Mouse (Mus musculus) ZHBTc4 (cell line): Measurements from ENCODE around the gene Ifit1bl2.
"Not testable (repeated sequence)": the region's sequence is repeated elsewhere in the genome, so short reads cannot be mapped to it uniquely, and the experiment has no call there.

Experiments
- DNase-seq: peaks from one replicate; pipeline ENCODE4 v3.0.0-alpha.2; 2011; ENCODE audit warnings: low read depth, low spot score

Ifit1bl2 gene

DNA sequence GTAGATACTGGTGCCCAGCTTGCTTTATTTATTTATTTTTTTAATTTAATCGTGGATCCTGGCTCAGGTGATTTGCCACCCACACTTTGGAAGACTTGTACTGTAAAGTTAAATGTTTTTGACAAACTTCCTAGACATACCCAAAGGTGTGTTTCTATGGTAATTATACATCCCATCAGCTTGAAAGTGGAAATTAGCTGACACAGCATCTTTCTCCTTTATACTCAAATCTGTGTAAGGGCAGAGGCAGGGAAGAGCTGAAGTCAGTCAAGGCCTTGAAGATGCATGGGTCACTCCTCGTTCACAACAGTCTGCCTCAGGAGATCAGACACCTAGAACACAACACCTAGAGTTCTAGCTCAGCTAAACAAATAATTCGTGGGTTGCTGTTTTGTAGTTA lies 30.4 kb downstream of the Ifit1bl2 start:
- not testable (repeated sequence) for DNase-seq

DNA sequence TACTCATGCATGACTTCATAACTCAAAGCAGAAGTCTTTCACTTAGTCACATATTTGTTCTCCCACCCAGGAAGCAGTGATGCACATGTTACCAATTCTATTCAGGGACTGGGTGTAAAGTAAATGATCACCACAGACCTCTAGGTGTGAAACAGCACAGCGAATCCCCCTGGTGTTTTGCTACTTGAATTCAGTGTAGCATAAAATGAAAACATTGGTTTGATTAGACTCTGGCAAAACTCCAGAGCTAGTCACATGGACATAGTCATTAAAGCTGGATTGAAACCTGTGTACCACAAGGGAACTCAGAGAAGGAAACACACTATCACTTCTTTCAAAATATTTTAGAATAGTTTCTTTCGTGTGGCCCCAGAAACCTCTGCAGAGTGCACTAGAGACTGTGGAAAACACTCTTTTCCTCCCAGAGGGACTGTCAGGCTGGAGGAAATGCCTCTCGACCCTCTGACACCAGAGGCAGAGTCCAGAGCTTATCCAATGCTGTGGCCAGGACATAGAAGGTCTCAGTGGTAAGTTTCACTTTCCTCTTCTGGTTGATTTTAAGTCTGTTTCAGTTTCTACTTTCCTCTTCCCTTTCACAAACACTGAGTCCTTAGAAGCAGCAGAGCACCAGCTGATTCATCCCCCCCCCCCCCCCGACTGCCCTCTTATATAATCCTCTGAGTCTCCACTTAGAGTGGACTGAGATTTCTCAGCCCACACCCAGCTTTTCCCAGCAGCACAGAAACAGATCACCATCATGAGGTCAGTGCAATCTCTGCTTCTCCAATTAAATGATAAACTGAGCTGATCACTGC lies 33.1 kb downstream of the Ifit1bl2 start, which contains the start of gene Ifit3b:
TSS of gene Ifit3b (plus strand) at position 734 of the 815 bp plus-strand sequence.
- not testable (repeated sequence) for DNase-seq

DNA sequence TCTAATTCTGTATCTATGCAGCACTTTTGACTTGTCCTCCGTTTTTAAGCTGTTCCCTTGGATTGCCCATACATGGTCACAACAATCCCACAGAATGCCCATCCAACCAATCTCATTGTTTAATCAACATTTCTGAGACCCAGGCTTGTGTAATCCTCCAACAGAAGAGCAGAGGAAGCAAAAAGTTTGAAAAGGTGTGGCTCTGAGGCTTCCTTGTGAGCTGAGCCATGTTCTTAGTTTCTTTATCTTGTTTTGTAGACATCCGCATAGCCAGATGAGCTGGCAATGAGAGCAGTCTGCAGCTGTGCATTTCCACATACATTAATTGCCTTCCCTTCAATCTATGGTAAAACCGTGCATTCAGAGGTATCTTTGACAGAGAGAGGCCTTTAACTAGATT lies 35.1 kb downstream of the Ifit1bl2 start:
- no peak for DNase-seq

DNA sequence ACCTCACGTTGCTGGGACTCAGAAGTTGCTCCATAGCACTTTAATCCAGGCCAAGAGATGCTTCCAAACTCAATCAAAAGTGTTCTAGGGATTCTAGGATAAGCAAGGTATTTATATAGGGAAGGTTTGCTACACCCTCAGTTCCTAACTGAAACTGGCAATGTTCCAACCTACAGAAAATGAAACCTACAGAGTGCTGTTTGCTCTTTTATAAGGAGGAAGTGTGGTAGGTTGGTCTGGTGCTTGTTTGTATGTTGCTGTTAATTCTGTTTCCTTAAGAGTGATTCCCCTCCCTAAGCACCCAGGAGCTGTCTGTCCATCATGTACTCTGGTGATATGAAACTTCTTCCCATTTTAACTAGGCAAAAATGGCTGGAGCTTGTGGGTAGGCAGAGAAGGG lies 38.7 kb downstream of the Ifit1bl2 start, which contains the start of gene Ifit1bl1:
TSS of gene Ifit1bl1 (minus strand) at position 69 of the 400 bp plus-strand sequence.
- DNase-seq = not testable (repeated sequence)

DNA sequence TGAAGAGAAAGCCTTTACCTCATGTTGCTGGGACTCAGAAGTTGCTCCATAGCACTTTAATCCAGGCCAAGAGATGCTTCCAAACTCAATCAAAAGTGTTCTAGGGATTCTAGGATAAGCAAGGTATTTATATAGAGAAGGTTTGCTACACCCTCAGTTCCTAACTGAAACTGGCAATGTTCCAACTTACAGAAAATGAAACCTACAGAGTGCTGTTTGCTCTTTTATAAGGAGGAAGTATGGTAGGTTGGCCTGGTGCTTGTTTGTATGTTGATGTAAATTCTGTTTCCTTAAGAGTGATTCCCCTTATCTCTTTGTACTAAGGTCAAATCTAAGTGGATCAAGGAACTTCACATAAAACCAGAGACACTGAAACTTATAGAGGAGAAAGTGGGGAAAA lies 41.3 kb downstream of the Ifit1bl2 start:
- not testable (repeated sequence) for DNase-seq

DNA sequence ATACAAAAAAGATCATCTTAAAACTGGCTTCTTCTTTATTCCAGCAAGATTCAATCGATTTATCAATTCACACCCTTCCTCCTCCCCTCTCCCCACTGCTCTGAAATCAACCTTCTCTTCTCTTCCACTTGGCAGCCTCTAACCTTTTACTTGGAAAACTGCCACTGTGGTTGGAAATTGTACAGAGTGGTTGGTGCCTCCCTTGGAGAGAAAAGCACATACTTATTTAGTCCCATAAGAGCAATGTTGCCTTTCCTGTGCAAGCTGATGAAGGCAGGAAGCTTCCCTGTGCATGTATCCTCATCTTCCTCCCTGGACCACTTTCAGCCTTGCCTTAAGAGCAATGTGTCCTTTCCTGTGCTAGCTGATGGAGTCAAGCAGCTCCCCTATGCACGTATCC lies 42.2 kb downstream of the Ifit1bl2 start:
- DNase-seq = no peak

DNA sequence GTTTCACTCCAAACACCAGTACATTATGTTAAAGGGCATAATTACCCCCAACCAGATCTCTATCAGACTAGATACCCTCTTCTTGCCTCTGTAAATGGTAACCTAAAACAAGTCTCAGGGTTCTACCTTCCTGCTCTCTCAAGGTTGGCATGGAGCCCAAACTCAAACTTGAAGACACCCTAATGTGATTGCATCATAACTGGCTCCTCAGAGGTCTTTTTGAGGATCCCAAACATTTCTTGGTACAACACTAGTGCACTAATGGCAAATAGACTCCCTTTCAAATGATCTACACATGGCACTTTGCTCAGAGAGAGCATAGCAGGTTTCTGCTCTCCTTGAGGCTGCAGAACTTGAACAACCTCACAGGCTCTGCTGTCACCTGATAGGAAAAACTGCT lies 43.7 kb downstream of the Ifit1bl2 start:
- no peak for DNase-seq

DNA sequence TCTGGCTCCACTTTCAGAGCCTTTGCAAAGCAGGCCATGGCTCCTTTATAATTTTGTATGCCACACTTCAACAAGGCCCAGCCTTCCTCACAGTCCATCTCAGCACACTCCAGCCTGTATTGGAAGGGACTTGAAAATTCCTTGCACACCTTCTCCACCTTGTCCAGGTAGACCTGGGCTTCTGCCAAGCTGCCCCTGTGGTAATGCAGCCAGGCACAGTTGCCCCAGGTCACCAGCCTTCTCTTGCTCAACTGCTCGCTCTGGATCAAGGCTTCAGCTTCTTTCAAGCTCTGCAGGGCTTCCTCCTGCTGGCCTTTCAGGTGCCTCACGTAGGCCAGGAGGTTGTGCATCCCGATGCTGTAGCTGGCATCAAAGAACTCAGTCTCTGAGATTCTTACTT lies 46.0 kb downstream of the Ifit1bl2 start:
- not testable (repeated sequence) for DNase-seq

DNA sequence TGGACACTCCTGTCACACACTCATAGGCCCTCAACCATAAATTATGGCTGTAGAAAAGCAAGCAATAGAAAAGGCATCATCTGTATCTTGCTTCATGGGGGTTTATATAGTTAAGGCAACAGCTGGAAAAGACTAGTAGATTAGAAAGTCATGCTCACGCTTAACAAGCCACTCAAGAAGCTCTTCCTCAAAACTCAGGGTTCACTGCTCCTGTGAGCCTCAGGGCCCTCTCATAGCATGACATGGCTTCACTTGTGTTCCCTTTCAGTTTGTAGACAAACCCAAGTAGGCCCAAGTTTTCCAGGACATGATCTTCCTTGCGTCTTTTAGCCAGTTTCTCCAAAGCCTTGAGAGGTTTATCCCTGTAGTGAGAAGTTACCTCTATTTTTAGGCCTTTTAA lies 47.1 kb downstream of the Ifit1bl2 start:
- DNase-seq = no peak

DNA sequence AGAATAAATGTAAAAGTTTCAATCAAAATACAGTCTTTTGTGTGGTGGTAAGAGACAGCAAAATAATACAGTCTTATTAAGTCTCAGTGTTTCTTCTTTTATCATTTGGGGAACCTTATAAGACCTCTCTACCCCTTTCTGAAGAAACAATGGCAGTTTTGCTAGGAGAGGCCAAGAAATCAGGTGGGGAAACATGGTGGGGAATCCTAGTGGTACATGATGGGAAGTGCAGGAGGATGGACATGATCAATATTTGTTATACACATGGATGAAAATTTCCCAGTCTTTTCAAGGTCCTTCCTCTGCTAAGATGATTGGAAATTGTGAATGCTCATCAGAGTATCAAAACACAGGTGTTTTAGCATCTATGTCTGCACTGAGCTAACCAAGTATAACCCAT lies 51.6 kb downstream of the Ifit1bl2 start:
- DNase-seq = no peak

DNA sequence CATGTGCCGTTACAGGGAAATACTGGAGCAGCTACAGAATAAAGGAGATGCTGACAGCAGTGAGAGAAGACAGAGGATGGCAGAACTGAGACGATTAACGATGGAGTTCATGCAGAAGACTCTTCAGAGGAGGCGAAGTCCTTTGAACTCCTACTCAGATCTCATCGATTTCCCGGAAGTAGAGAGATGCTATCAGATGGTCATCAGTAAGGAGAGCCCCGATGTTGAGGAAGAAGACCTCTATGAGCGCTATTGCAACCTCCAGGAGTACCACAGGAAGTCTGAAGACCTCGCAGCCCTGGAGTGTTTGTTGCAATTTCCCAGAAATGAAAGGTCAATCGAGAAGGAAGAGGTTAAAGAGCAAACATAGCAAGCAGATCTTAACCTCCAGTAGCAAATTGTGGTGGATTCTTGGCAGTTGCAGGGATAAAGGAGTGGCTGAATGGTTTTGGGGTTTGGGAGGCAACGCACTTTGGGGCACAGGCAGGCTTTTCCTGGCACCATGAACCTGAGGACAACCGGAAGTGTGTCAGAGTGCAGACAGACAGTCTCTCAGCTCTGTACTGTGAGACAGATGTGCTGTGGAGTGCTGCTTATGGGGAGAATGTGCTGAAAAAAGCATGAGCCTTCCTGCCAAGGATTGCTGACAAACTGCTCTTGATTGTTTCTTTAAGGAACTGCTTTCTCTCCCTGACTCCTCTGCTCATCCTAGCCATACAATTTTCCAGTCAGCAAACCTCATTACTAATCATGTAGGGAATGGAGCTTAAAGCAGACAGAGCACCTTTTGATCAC lies 52.4 kb downstream of the Ifit1bl2 start:
- DNase-seq = not testable (repeated sequence)

DNA sequence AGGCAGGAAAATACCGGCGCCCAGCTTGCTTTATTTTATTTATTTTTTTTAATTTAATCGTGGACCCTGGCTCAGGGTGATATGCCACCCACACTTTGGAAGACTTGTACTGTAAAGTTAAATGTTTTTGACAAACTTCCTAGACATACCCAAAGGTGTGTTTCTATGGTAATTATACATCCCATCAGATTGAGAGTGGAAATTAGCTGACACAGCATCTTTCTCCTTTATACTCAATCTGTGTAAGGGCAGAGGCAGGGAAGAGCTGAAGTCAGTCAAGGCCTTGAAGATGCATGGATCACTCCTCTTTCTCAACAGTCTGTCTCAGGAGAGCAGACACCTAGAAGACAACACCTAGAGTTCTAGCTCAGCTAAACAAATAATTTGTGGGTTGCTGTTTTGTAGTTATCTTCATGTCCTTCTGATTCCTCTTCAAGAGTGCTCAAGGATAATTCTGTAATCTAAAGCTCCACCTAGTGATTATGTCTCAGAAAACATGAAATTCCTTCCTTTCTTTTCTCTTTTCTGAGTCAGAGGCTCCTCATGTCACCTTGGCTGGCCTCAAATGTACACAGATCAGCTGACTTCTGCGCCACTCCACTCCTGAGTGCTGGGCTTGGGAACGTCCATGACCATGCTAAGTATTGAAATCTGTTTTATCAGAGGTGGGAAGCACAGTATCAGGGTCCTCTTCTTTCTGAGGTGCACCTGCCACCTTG lies 54.6 kb downstream of the Ifit1bl2 start:
- not testable (repeated sequence) for DNase-seq

DNA sequence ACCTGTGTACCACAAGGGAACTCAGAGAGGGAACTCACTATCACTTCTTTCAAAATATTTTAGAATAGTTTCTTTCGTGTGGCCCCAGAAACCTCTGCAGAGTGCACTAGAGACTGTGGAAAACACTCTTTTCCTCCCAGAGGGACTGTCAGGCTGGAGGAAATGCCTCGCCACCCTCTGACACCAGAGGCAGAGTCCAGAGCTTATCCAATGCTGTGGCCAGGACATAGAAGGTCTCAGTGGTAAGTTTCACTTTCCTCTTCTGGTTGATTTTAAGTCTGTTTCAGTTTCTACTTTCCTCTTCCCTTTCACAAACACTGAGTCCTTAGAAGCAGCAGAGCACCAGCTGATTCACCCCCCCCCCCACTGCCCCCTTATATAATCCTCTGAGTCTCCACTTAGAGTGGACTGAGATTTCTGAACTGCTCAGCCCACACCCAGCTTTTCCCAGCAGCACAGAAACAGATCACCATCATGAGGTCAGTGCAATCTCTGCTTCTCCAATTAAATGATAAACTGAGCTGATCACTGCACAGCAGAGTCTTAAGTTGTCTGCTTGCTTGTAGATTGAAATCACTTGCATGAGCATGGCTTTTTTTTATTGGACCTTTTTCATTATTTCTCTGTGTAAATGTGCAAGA lies 57.3 kb downstream of the Ifit1bl2 start, which contains the start of gene Ifit3:
TSS of gene Ifit3 (plus strand) at position 406 of the 641 bp plus-strand sequence.
- not testable (repeated sequence) for DNase-seq

DNA sequence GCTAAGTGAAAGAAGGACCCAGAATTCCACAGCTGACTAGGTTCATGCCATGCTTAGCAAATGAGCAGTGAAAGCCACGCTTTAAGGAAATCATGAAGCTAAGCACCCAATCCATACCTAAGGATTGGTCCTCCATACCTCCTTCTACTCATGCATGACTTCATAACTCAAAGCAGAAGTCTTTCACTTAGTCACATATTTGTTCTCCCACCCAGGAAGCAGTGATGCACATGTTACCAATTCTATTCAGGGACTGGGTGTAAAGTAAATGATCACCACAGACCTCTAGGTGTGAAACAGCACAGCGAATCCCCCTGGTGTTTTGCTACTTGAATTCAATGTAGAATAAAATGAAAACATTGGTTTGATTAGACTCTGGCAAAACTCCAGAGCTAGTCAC lies 57.8 kb downstream of the Ifit1bl2 start:
- DNase-seq = not testable (repeated sequence)

DNA sequence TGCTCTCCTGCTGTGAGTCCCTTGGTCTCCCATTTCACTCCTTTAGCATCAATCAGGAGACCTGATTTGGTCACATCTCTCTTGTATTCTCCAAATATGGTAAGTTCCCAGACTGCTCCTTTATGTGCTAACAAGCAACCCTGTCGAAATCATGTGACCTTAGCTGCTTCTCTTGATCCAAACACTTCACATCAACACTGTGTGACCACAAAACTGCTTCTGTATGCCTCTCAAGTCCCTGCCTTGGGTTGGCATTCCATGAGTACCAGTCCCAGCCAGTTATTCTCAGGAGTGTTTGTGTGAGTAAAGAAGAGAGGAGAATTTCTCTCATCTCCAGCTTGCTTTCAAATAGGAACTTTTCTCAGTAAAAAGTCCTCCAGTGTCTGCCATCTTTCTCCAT lies 63.4 kb downstream of the Ifit1bl2 start:
- DNase-seq = no peak

DNA sequence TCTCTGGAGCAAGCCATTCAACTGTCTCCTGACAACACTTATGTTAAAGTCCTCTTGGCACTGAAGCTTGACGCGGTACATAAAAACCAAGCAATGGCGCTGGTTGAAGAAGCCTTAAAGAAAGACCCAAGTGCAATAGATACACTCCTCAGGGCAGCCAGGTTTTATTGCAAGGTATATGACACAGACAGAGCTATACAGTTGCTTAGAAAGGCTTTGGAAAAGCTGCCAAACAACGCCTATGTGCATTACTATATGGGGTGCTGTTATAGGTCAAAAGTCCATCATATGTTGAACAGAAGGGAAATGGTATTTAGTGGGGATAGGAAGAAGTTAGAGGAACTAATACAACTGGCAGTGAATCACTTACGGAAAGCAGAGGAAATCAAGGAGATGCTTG lies 66.9 kb downstream of the Ifit1bl2 start:
- no peak for DNase-seq

DNA sequence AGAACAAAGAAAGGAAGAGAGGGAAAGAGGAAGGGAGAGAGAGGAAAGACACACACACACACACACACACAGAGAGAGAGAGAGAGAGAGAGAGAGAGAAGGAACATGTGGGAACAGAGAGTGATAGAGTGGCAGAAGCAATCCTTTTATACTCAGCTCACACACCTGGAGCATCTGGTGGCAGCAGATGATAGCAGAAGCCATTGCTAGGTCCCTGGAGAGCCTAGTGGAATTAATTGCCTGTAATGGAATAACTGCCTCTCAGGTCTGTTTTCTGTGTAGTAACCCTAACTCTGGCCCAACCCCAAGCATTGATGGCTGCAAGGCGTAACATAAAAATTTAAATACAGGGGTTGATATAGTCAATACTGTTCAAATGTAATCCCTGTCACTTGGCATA lies 69.5 kb downstream of the Ifit1bl2 start:
- no peak for DNase-seq

DNA sequence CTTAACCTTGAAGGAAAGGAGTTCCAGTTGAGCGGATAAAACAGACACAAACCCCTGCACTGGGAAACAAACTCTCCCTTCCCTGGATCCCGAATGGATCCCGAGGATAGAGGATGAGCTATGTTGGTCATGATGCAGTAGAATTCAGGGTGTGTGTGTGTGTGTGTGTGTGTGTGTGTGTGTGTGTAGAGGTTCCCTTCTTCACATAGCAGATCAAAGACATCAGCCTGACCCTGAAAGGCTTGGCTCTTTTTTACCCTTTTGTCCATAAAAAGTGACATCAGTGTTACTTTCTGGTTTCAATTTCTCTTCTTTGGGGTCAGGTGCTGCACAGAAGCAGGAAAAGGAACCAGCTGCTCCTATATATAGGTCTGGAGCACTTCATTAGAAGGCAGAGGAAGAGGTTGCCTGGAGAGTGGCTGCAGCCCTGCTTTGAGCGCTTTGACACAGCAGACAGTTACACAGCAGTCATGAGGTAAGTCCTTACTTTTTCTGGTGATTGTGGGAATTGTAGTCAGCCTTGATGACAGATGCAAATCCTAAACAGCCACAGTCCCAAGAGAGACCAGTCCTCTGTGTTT lies 70.6 kb downstream of the Ifit1bl2 start:
- no peak for DNase-seq

DNA sequence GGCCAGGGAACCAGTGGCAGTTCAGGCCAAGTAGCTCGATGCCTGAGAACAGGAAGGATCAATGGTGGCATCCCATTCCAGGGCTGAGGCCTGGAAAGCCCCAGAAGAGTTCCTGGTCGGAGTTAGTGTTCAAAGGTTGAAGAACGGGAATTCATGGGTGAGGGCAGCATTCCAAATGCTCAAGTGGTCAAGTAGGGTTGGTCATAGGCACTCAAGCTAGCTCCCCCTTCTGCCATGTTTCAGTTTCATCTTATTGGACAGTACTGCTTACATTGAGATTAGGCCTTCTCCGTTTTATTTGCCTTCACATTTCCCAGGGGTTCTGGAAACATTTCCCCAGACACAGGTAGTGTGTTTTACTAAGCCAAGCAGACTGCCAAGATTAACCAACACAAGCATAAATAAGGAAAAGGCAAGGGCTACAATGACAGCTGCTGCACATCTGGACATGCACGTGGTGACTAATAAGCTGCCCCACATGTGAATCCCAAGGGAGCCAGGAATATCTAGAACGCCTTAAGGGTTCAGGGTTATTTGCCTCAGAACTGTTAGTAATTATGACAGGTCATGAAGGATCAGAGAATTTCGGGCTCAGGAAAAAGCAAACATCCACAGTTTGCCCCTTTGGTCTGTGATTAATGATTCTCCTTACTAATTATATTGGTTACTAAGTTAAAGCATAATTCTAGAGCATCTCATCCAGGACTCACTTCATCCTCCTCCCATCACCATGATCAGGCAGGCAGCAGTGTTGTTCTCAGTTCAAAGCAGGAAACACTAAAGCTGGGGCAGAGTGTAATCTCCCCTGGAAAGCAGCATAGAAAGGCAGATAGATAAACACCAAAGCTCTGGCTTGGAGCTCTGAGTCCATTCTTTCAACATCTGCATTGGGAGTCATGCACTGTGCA lies 71.3 kb downstream of the Ifit1bl2 start:
- no peak for DNase-seq
